Mouse (Mus musculus): ENCODE measurements around the gene Naxd. TPM values are rescaled to one million over a fixed set of nuclear protein-coding genes. Genes with fewer than 3 reads are reported as not detected.

Naxd gene
- polyA plus RNA-seq, 1 experiment from 2014 or later: 130 TPM

- WGBS: 83% methylated on average over 12 of the region's 12 CpGs
- DNase-seq (no peak), ATAC-seq (ENCODE audit: low FRiP score, low TSS enrichment) (no peak)
- H3K27me3 ChIP-seq (ENCODE audit: control insufficient read depth, insufficient read depth, low read length): 0 out of 2 replicates have a peak, but pooled peaks cover 4% of the 10 kb centered on the region
- H3K4me2 ChIP-seq (ENCODE audit: low read length): peak overlapping the region; percentile 65
- H3K36me3 ChIP-seq (ENCODE audit: control insufficient read depth, insufficient read depth, low read length): peaks cover 9% of the 10 kb centered on the region
- H3K9me3 ChIP-seq (ENCODE audit: control insufficient read depth, low read length): no peaks in the 10 kb centered on the region
- H3K9ac ChIP-seq (replicated peaks; ENCODE audit: low read length): peak overlapping the region; percentile 80; the same call in 1 of the 2 replicates
- peaks cover 10% of the 10 kb centered on the region; the same call in 1 of the 2 replicates for H3K4me1 ChIP-seq (ENCODE audit: control insufficient read depth, insufficient read depth, low read length)
- H3K4me3 ChIP-seq (replicated peaks; ENCODE audit: low read depth, low read length): peak overlapping the region; percentile 79
- no peak overlapping the region for H3K27ac ChIP-seq (replicated peaks; ENCODE audit: low read depth, low read length)
Observed at GRCm38 (mm10) chr8:11498281-11498680, 975 bp downstream of the Naxd start.

- no peak for ATAC-seq (ENCODE audit: low FRiP score, low TSS enrichment)
- peak overlapping the region; percentile 65; the same call in 1 of the 2 replicates for H3K4me2 ChIP-seq (ENCODE audit: low read length)
- H3K36me3 ChIP-seq (ENCODE audit: control insufficient read depth, insufficient read depth, low read length): peaks cover 16% of the 10 kb centered on the region
- H3K27ac ChIP-seq (replicated peaks; ENCODE audit: low read depth, low read length): no peak overlapping the region
- H3K9ac ChIP-seq (replicated peaks; ENCODE audit: low read length): no peak overlapping the region
- DNase-seq: no peak
- no peak overlapping the region for H3K4me3 ChIP-seq (replicated peaks; ENCODE audit: low read depth, low read length)
- no peaks in the 10 kb centered on the region for H3K9me3 ChIP-seq (ENCODE audit: control insufficient read depth, low read length)
- 0 out of 2 replicates have a peak, but pooled peaks cover 4% of the 10 kb centered on the region for H3K27me3 ChIP-seq (ENCODE audit: control insufficient read depth, insufficient read depth, low read length)
- peaks cover 10% of the 10 kb centered on the region; the same call in 1 of the 2 replicates for H3K4me1 ChIP-seq (ENCODE audit: control insufficient read depth, insufficient read depth, low read length)
- 91% methylated on average over 4 of the region's 4 CpGs for WGBS
Observed at GRCm38 (mm10) chr8:11498786-11499485, 1.6 kb downstream of the Naxd start.

- H3K36me3 ChIP-seq (ENCODE audit: control insufficient read depth, insufficient read depth, low read length): peaks cover 59% of the 10 kb centered on the region
- no peak for DNase-seq
- no peak overlapping the region for H3K27ac ChIP-seq (replicated peaks; ENCODE audit: low read depth, low read length)
- no peak overlapping the region for H3K4me3 ChIP-seq (replicated peaks; ENCODE audit: low read depth, low read length)
- H3K9me3 ChIP-seq (ENCODE audit: control insufficient read depth, low read length): no peaks in the 10 kb centered on the region
- H3K4me1 ChIP-seq (ENCODE audit: control insufficient read depth, insufficient read depth, low read length): peaks cover 3% of the 10 kb centered on the region; the same call in 1 of the 2 replicates
- H3K9ac ChIP-seq (replicated peaks; ENCODE audit: low read length): no peak overlapping the region
- H3K4me2 ChIP-seq (ENCODE audit: low read length): no peak overlapping the region
- 89% methylated on average over 13 of the region's 13 CpGs for WGBS
- H3K27me3 ChIP-seq (ENCODE audit: control insufficient read depth, insufficient read depth, low read length): no peaks in the 10 kb centered on the region
- ATAC-seq (ENCODE audit: low FRiP score, low TSS enrichment): no peak
Observed at GRCm38 (mm10) chr8:11503476-11504232, 6.3 kb downstream of the Naxd start.

GRCm38 (mm10) chr8:11506074-11506473 lies 8.8 kb downstream of the Naxd start:
- DNase-seq: no peak
- ATAC-seq (ENCODE audit: low FRiP score, low TSS enrichment): no peak
- H3K4me2 ChIP-seq (ENCODE audit: low read length): no peak overlapping the region
- H3K36me3 ChIP-seq (ENCODE audit: control insufficient read depth, insufficient read depth, low read length): peaks cover 83% of the 10 kb centered on the region
- no peaks in the 10 kb centered on the region for H3K27me3 ChIP-seq (ENCODE audit: control insufficient read depth, insufficient read depth, low read length)
- no peak overlapping the region for H3K4me3 ChIP-seq (replicated peaks; ENCODE audit: low read depth, low read length)
- H3K4me1 ChIP-seq (ENCODE audit: control insufficient read depth, insufficient read depth, low read length): no peaks in the 10 kb centered on the region
- no peaks in the 10 kb centered on the region for H3K9me3 ChIP-seq (ENCODE audit: control insufficient read depth, low read length)
- 83% methylated on average over 14 of the region's 14 CpGs for WGBS
- no peak overlapping the region for H3K27ac ChIP-seq (replicated peaks; ENCODE audit: low read depth, low read length)
- H3K9ac ChIP-seq (replicated peaks; ENCODE audit: low read length): no peak overlapping the region

GRCm38 (mm10) chr8:11506802-11507201 lies 9.5 kb downstream of the Naxd start:
- no peak for ATAC-seq (ENCODE audit: low FRiP score, low TSS enrichment)
- Histone ChIP-seq H3K4me3 (replicated peaks; ENCODE audit: low read depth, low read length) (no peak overlapping the region), H3K4me1 (ENCODE audit: control insufficient read depth, insufficient read depth, low read length) (no peaks in the 10 kb centered on the region), H3K27ac (replicated peaks; ENCODE audit: low read depth, low read length) (no peak overlapping the region), H3K9ac (replicated peaks; ENCODE audit: low read length) (no peak overlapping the region), H3K4me2 (ENCODE audit: low read length) (no peak overlapping the region), H3K36me3 (ENCODE audit: control insufficient read depth, insufficient read depth, low read length) (peaks cover 90% of the 10 kb centered on the region), H3K27me3 (ENCODE audit: control insufficient read depth, insufficient read depth, low read length) (no peaks in the 10 kb centered on the region), H3K9me3 (ENCODE audit: control insufficient read depth, low read length) (no peaks in the 10 kb centered on the region)
- peak; percentile 66 for DNase-seq
- WGBS: 71% methylated on average over 6 of the region's 6 CpGs

- Histone ChIP-seq H3K4me1 (ENCODE audit: control insufficient read depth, insufficient read depth, low read length) (no peaks in the 10 kb centered on the region), H3K27me3 (ENCODE audit: control insufficient read depth, insufficient read depth, low read length) (no peaks in the 10 kb centered on the region), H3K27ac (replicated peaks; ENCODE audit: low read depth, low read length) (no peak overlapping the region), H3K36me3 (ENCODE audit: control insufficient read depth, insufficient read depth, low read length) (peaks cover 96% of the 10 kb centered on the region), H3K4me2 (ENCODE audit: low read length) (no peak overlapping the region), H3K9ac (replicated peaks; ENCODE audit: low read length) (no peak overlapping the region), H3K9me3 (ENCODE audit: control insufficient read depth, low read length) (no peaks in the 10 kb centered on the region), H3K4me3 (replicated peaks; ENCODE audit: low read depth, low read length) (no peak overlapping the region)
- no peak for DNase-seq
- ATAC-seq (ENCODE audit: low FRiP score, low TSS enrichment): no peak
- 91% methylated on average over 10 of the region's 10 CpGs for WGBS
Observed at GRCm38 (mm10) chr8:11508880-11509279, 11.6 kb downstream of the Naxd start.

- 94% methylated on average over 5 of the region's 5 CpGs for WGBS
- Histone ChIP-seq H3K9ac (replicated peaks; ENCODE audit: low read length) (no peak overlapping the region), H3K9me3 (ENCODE audit: control insufficient read depth, low read length) (no peaks in the 10 kb centered on the region), H3K4me2 (ENCODE audit: low read length) (no peak overlapping the region), H3K27ac (replicated peaks; ENCODE audit: low read depth, low read length) (no peak overlapping the region), H3K4me3 (replicated peaks; ENCODE audit: low read depth, low read length) (no peak overlapping the region), H3K27me3 (ENCODE audit: control insufficient read depth, insufficient read depth, low read length) (no peaks in the 10 kb centered on the region), H3K4me1 (ENCODE audit: control insufficient read depth, insufficient read depth, low read length) (no peaks in the 10 kb centered on the region), H3K36me3 (ENCODE audit: control insufficient read depth, insufficient read depth, low read length) (peaks cover 96% of the 10 kb centered on the region)
- DNase-seq: no peak
- no peak for ATAC-seq (ENCODE audit: low FRiP score, low TSS enrichment)
Observed at GRCm38 (mm10) chr8:11510971-11511370, 13.7 kb downstream of the Naxd start.

GRCm38 (mm10) chr8:11512711-11513110 lies 15.4 kb downstream of the Naxd start:
- no peaks in the 10 kb centered on the region for H3K9me3 ChIP-seq (ENCODE audit: control insufficient read depth, low read length)
- H3K36me3 ChIP-seq (ENCODE audit: control insufficient read depth, insufficient read depth, low read length): peaks cover 92% of the 10 kb centered on the region
- no peak overlapping the region for H3K4me2 ChIP-seq (ENCODE audit: low read length)
- no peak overlapping the region for H3K27ac ChIP-seq (replicated peaks; ENCODE audit: low read depth, low read length)
- no peak overlapping the region for H3K4me3 ChIP-seq (replicated peaks; ENCODE audit: low read depth, low read length)
- no peak for ATAC-seq (ENCODE audit: low FRiP score, low TSS enrichment)
- no peaks in the 10 kb centered on the region for H3K27me3 ChIP-seq (ENCODE audit: control insufficient read depth, insufficient read depth, low read length)
- no peak overlapping the region for H3K9ac ChIP-seq (replicated peaks; ENCODE audit: low read length)
- H3K4me1 ChIP-seq (ENCODE audit: control insufficient read depth, insufficient read depth, low read length): no peaks in the 10 kb centered on the region
- 94% methylated on average over 9 of the region's 9 CpGs for WGBS
- DNase-seq: no peak
